Mouse (Mus musculus) ovary, postnatal 36 days (tissue): ENCODE results near the gene Crnn.

ENCODE experiments used
- DNase-seq: peaks from one replicate; pipeline ENCODE4 v3.0.0; 2022; ENCODE audit warnings: low spot score, mixed read lengths

Gene Crnn

DNA sequence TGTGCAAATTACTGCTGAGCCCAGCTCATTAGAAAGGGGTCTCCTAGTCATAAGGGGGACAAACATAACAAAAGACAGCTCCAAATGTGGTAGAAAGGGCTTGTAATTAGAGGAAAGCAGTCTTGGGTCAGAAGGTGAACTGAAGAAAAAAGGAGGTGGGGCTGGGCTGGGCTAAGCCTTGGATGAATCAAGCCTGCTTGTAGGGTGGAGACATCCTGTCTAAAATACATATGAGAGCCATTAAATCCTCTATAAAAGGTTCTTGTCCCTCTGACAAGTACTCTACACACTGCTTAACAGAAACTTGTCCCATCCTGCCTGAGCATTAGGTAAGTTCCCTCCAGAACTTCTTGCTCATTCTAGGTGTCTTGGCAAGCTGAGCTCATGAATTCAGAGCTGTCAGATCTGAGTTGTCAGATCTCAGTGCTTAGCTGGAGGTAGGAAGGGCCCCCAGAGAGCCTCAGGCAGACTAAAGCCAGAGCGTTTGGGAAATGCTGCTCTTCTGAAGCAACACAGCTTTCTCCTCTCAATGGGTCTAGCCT is at the start of gene Crnn:
Gene Crnn, plus strand, starts transcription at position 278 of the 542 bp plus-strand sequence.
- no peak for DNase-seq

DNA sequence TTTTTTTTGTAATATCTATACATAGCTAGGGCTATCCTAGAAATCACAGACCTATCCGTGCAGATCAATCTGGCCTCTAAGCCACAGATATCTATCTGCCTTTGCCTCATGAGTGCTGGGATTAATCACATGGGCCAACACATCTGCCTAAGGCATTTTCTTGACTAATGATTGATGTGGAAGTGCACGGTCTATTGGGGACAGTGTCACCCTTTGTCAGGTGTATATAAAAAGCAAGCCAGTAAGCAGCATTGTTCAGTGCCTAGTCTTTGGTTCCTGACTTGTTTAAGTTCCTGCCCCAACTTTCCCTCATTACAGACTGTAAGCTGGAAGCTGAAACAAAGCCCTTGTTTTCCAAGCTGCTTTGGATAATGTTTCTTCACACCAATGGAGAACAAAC is 48.1 kb upstream of the Crnn start:
- DNase-seq, result no peak

DNA sequence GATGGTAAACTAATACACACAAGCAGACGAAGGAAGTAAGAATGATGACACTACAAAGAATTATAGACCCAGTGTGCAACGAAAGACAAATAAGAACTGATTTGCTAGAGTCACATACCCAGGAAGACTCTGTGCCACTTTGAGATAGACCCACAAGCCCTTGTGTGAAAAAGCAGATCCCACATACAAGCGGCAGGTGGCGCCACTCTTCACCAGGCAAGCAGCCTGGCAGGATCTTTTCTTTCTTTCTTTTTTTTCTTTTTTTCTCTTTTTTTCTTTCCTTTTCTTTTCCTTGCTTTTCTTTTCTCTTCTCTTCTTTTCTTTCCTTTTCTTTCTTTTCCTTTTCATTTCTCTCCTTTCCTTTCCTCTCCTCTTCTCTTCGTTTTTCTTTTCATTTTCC is 32.9 kb upstream of the Crnn start:
- DNase-seq, result no peak

DNA sequence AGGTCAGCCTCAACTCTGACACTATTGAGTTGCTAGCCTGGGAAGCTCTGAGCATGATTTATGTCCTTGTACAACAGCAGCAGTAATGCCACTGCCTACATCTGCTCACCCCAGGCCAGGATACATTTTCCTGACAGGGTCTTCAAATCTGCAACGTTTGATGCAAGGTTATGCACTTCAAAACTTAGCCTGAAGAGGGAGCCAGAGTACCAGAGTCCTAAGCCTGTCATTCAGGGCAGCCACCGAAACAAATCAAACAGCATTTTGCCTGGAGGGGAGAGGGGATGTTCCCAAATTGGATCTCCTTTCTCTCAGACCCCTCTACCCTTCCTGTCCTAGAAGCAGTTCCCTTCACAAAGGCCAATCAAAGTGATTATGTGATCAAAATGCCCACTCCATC is 30.1 kb upstream of the Crnn start:
- no peak for DNase-seq

DNA sequence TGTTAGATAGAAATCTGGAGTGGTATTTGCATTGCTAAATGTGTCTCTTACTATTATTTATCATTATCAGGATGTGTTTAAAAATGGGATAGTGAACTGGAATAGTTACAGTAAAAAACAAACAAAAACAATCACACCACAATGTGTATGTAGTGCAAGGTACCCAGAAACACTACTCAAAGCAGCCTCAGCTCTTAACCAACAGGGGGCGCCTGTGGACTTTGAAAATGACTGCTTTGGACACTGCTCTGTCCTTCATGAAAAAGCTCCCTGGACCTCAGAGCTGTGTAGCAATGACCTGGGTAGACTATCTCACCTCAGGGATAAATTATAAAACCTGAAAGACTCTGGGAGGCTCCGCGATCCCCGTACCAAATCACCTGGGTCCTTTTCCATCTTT is 25.5 kb upstream of the Crnn start:
- no peak for DNase-seq

DNA sequence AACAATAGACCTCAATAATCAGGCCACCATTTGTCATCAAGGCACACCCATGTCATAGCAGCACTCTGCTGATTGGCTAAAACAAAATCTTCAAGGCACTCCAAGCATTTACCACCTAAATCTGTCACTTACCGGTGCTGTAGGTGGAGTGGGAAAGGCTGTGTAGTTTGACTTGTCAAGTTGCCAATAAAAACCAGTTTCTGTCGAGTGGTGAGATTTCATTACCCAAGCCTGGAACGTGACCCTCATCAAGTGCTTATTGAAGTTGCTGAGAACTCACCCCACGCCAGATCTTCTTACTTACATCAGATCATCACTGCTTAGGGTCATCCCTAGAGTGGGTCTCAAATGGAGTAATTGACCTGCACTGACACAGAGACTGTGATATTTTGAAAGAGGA is 16.5 kb upstream of the Crnn start:
- DNase-seq, result no peak

DNA sequence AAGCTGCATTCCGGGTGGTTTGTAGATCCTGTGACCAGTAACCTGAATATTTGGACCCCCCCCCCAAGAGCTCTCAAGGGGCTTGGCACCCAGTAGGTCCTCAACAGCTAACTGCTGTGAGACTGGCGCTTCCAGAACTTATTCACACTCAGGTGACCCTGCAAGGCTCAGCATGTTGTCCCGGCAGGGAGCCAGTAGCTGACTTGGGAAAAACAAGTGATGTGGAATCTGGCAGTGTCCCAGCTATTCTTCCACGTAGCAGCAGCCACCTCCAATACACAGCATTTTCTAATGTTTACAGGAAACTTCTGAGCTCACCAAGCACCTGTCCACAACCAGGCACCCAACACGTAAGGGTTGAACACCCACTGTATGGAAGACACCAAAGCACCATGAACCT is 15.5 kb upstream of the Crnn start:
- peak; percentile 18 for DNase-seq

DNA sequence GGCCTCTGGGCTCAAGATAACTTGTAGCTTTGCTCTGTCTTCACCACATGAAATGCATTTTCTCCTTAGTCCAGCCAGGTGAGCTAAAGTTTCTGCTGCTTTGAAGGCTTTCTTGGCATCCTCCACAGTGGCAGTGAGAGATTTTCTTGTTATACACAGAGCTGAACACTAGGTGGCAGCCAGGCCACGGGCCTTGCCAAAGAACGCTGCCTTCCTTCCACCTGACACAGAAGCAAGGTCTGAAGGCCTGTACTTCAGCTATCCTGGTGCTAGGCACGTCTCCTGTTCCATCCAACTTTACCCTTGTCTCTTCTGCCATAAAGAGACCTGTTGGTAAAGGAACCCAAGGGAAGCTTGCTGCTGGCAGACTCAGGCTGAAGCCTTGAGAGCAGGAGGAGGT is 14.1 kb upstream of the Crnn start:
- DNase-seq, result peak; percentile 43

DNA sequence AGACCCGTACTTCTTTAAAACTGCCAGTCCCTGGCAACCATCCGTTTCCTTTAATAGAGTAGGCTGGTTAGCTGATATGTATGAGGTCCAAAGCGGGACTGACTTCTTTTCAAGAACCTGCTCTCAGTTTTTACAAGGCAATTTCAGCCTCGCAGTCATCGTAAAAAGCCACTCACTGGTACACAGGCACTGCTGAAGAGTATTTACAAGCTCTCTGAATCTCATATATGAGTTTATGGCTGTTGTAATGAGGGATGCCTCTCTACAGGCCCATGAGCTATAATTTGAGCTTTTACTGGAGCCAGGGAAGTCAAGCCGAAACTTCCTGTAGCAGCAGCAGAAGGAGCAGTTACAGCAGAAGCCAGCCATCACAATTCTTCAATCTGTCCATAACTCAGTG is 17.9 kb downstream of the Crnn start:
- no peak for DNase-seq

DNA sequence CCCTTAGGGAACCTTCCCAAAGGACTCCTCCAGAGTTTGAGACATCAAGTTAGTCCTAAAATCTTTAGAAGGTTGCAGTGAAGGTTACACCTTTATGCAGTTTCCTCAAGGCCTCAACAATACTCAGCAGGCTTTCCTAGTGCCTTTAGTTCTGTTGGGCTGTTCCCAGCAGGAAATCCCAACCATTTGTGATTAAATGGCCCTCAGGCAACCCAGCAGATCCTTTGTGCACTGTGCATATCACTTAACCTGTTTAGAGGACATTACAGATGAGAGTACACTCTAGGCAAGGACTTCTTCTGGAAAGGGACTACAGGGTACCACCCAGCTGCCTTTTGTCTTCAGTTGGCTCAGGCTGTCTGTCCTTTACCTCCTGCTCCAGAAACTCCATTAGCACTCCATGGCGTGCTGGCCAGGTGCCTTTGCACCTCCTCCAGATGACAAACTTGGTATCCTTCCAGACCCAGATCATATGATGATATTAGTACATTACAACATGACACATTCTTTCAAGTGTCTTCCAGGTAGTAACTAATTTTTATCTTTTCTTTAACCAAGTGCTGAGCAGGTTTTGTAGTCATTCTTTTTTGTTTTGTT is 18.5 kb downstream of the Crnn start:
- no peak for DNase-seq

DNA sequence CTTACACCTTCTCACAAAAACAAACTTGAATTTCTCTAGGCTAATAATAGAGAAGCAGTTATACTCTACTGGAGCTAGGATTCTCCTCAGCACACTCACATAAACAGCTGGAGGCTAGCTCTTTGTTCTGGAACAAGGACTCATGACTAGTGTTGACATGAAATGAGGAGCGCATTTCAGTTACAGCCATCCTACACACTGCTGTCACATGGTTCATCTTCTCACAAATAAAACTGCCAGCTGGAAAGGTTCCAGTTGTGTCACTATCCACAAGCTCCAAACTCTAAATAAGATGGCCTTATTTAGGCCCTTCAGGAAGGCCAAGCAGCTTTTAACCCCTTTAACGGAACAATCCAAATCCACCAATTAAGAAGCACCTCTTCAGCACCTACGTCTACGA is 36.3 kb downstream of the Crnn start:
- DNase-seq, result no peak

DNA sequence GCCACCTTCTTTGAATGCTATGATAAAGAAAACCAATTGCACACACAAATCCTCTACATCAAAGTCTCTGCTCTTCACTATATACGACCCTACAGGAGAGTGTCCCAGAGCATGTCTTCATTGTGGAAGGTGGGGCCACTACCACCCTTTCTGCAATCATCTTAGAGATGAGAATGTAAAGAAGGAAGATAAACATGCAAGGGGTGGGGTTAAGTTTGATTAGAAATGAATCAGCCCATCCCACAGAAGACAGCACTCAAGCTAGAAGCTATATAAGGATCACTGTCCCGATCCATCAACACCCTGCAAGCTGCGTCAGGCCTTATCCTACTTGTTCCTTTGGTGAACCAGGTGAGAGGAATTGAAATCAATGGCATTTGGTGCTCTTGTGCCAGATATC is 52.4 kb downstream of the Crnn start, which contains the start of gene Flg2:
Gene Flg2, plus strand, starts transcription at position 301 of the 400 bp plus-strand sequence.
- no peak for DNase-seq
